Mouse (Mus musculus): ENCODE data around the gene Pmepa1.

Gene Pmepa1

GRCm38 (mm10) chr2:173276859-173277258, 526 bp upstream of the Pmepa1 start:
- no peak for DNase-seq (ENCODE audit: low read depth, low spot score)

GRCm38 (mm10) chr2:173275343-173276201, 761 bp downstream of the Pmepa1 start:
- DNase-seq (ENCODE audit: low read depth, low spot score), result no peak

- DNase-seq (ENCODE audit: low read depth, low spot score), result peak; percentile 77
Observed at GRCm38 (mm10) chr2:173274428-173275342, 1.6 kb downstream of the Pmepa1 start.

- DNase-seq (ENCODE audit: low read depth, low spot score), result peak; percentile 73
Observed at GRCm38 (mm10) chr2:173273885-173274284, 2.4 kb downstream of the Pmepa1 start.

GRCm38 (mm10) chr2:173272354-173272900, 3.9 kb downstream of the Pmepa1 start:
- no peak for DNase-seq (ENCODE audit: low read depth, low spot score)

- no peak for DNase-seq (ENCODE audit: low read depth, low spot score)
Observed at GRCm38 (mm10) chr2:173271541-173271940, 4.8 kb downstream of the Pmepa1 start.

- DNase-seq (ENCODE audit: low read depth, low spot score), result no peak
Observed at GRCm38 (mm10) chr2:173270601-173271248, 5.6 kb downstream of the Pmepa1 start.

- DNase-seq (ENCODE audit: low read depth, low spot score), result no peak
Observed at GRCm38 (mm10) chr2:173270196-173270595, 6.1 kb downstream of the Pmepa1 start.

GRCm38 (mm10) chr2:173267562-173267961, 8.8 kb downstream of the Pmepa1 start:
- no peak for DNase-seq (ENCODE audit: low read depth, low spot score)

- DNase-seq (ENCODE audit: low read depth, low spot score), result no peak
Observed at GRCm38 (mm10) chr2:173266349-173267112, 9.8 kb downstream of the Pmepa1 start.

GRCm38 (mm10) chr2:173265468-173266265, 10.7 kb downstream of the Pmepa1 start:
- no peak for DNase-seq (ENCODE audit: low read depth, low spot score)

- peak; percentile 82 for DNase-seq (ENCODE audit: low read depth, low spot score)
Observed at GRCm38 (mm10) chr2:173264467-173265128, 11.7 kb downstream of the Pmepa1 start.

- peak; percentile 59 for DNase-seq (ENCODE audit: low read depth, low spot score)
Observed at GRCm38 (mm10) chr2:173263636-173264330, 12.6 kb downstream of the Pmepa1 start.

GRCm38 (mm10) chr2:173261497-173261896, 14.8 kb downstream of the Pmepa1 start:
- DNase-seq (ENCODE audit: low read depth, low spot score), result no peak

GRCm38 (mm10) chr2:173258459-173259091, 17.8 kb downstream of the Pmepa1 start:
- no peak for DNase-seq (ENCODE audit: low read depth, low spot score)

GRCm38 (mm10) chr2:173257610-173258009, 18.7 kb downstream of the Pmepa1 start:
- no peak for DNase-seq (ENCODE audit: low read depth, low spot score)

- DNase-seq (ENCODE audit: low read depth, low spot score), result no peak
Observed at GRCm38 (mm10) chr2:173256552-173256949, 19.8 kb downstream of the Pmepa1 start.

- DNase-seq (ENCODE audit: low read depth, low spot score), result no peak
Observed at GRCm38 (mm10) chr2:173255810-173256551, 20.4 kb downstream of the Pmepa1 start.
